Mouse (Mus musculus) embryonic facial prominence, embryonic 15.5 days (tissue): ENCODE measurements at regions not wholly inside any gene's neighbourhood (a gene's known extent, or its start where the extent isn't known, plus 50 kb on each side); places are given as distances from the start of the nearest gene placed in this dataset.

Experiments used
- ATAC-seq: fragments of 200-750 bp; cut with Nextera tagmentation; 2 replicates; pipeline ENCODE4 v1.8.0; 2017; ENCODE audit warnings: low read depth, moderate TSS enrichment; ENCODE audit not compliant: insufficient number of reproducible peaks, low FRiP score, low TSS enrichment
- H3K27ac ChIP-seq: fragments of 300-500 bp; sonication (generic); replicated peaks from 2 replicates; pipeline ENCODE4 v1.5.1; 2015; ENCODE audit warnings: mild to moderate bottlenecking, inconsistent platforms
- H3K27me3 ChIP-seq: fragments of 300-500 bp; sonication (generic); 2 replicates; pipeline ENCODE4 v1.6.1; 2015; ENCODE audit warnings: inconsistent platforms
- H3K36me3 ChIP-seq: fragments of 300-500 bp; sonication (generic); 2 replicates; pipeline ENCODE4 v1.6.1; 2015; ENCODE audit warnings: mild to moderate bottlenecking, inconsistent platforms
- H3K4me1 ChIP-seq: fragments of 300-500 bp; sonication (generic); 2 replicates; pipeline ENCODE4 v1.6.1; 2015; ENCODE audit warnings: inconsistent platforms
- H3K4me2 ChIP-seq: fragments of 300-500 bp; sonication (generic); replicated peaks from 2 replicates; pipeline ENCODE4 v1.6.1; 2015; ENCODE audit warnings: mild to moderate bottlenecking, inconsistent platforms
- H3K4me3 ChIP-seq: fragments of 300-500 bp; sonication (generic); replicated peaks from 2 replicates; pipeline ENCODE4 v1.5.1; 2015; ENCODE audit warnings: mild to moderate bottlenecking, inconsistent platforms
- H3K9ac ChIP-seq: fragments of 300-500 bp; sonication (generic); 2 replicates; pipeline ENCODE4 v1.6.1; 2015; ENCODE audit warnings: inconsistent platforms
- H3K9me3 ChIP-seq: fragments of 300-500 bp; sonication (generic); replicated peaks from 2 replicates; pipeline ENCODE4 v1.6.1; 2016; ENCODE audit warnings: inconsistent platforms
- WGBS: fragments of 180-500 bp; shearing (Covaris S2); methylation state at CpG from one replicate; pipeline ENCODE4 v1.1.7; 2015; 5-methylcytosine and 5-hydroxymethylcytosine counted together

DNA sequence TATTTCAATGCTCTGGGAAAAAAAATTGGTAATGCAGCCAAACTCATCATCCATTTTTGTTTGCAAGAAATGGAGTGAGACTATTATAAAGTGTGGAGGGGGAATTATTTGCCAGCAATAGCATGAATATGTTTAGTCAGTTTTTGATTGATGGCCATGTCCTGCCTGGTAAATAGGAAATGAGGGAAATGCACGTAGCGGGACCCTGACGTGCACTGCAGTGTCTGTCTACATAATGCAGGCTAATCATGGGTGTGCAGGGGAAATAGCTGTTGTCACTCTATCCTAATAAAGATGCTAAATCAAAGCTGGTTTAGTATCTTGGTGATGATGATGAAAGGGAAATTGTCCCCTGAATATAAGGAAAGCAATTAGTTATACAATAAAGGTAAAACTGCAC, 251.9 kb upstream of the Mon1b start:
- Histone ChIP-seq H3K9me3 (no peaks in the 10 kb centered on the region), H3K4me1 (no peaks in the 10 kb centered on the region), H3K4me3 (no peak overlapping the region), H3K36me3 (no peaks in the 10 kb centered on the region), H3K4me2 (no peak overlapping the region), H3K27me3 (no peaks in the 10 kb centered on the region), H3K9ac (no peak overlapping the region), H3K27ac (no peak overlapping the region)
- ATAC-seq: no peak
- 61% methylated on average over 3 of the region's 3 CpGs for WGBS

DNA sequence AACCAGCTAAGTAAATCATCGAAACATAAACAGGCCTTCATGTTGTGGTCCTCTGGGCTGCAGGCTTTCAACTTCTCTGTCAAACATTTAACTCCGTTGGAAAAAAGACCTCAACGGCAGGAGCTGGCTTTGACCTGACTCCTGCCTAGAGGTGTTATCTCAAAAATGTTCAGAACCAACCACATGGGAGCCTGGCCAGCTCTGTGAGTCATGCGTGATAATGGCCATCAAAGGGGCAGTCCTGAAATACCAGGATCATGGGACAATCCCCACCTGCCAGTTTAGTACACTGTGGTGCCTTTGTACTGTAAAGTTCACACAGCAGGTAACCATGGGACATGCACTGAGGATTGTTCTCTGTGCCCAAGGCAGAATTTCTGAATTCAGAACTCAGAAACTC, 251.4 kb upstream of the Mon1b start:
- Histone ChIP-seq H3K9ac (no peak overlapping the region), H3K27ac (no peak overlapping the region), H3K9me3 (no peaks in the 10 kb centered on the region), H3K4me3 (no peak overlapping the region), H3K4me1 (no peaks in the 10 kb centered on the region), H3K36me3 (no peaks in the 10 kb centered on the region), H3K4me2 (no peak overlapping the region), H3K27me3 (no peaks in the 10 kb centered on the region)
- WGBS: 66% methylated on average over 4 of the region's 4 CpGs
- ATAC-seq: no peak

DNA sequence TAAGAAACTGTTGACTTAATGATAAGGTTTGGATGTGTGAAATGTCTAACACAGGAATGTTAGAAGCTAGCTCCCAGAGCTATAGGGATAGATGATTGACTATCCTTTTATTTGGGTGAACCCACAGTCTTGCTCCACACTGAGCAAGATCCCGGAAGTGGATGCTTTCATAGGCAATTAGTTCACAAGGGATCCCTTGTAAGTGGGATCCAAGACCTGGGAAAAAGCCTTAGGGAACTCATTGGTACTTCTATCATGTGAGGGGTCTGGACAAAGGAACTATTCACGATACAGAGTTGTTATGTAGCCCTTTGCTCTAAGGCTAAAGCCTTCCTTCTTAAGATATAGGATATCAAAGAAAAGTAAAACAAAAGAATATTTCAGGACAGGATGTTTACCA, 245.9 kb upstream of the Mon1b start:
- Histone ChIP-seq H3K4me1 (no peaks in the 10 kb centered on the region), H3K4me3 (no peak overlapping the region), H3K4me2 (no peak overlapping the region), H3K27me3 (no peaks in the 10 kb centered on the region), H3K36me3 (no peaks in the 10 kb centered on the region), H3K27ac (no peak overlapping the region), H3K9ac (no peak overlapping the region), H3K9me3 (no peaks in the 10 kb centered on the region)
- ATAC-seq: 0 out of 2 replicates have a peak, but pooled peaks have one; percentile 15
- WGBS: 22% methylated on average over 2 of the region's 2 CpGs

DNA sequence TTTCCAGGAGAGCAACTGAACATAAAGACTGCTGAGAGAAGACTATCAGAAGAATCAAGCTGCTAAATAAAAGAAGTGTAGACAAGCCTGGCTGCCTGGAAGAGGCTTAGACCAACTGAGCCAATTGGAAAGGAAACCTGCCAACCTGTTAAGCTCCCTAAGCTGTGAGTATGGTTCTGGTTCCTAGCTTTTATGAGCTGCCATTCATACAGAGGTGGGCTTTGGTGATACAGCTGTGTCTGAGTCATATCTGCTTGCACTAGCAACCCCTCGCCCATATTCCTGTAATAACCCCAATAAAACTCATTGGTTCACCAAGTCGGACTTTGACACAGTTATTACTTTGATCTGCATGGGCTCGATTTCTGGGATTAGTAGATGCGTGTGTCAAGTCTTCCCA, 245.3 kb upstream of the Mon1b start:
- WGBS: 60% methylated on average over 4 of the region's 4 CpGs
- H3K36me3 ChIP-seq: no peaks in the 10 kb centered on the region
- H3K9me3 ChIP-seq: no peaks in the 10 kb centered on the region
- no peak overlapping the region for H3K27ac ChIP-seq
- no peak overlapping the region for H3K4me2 ChIP-seq
- no peak overlapping the region for H3K9ac ChIP-seq
- no peaks in the 10 kb centered on the region for H3K27me3 ChIP-seq
- ATAC-seq: no peak
- H3K4me1 ChIP-seq: no peaks in the 10 kb centered on the region
- no peak overlapping the region for H3K4me3 ChIP-seq

DNA sequence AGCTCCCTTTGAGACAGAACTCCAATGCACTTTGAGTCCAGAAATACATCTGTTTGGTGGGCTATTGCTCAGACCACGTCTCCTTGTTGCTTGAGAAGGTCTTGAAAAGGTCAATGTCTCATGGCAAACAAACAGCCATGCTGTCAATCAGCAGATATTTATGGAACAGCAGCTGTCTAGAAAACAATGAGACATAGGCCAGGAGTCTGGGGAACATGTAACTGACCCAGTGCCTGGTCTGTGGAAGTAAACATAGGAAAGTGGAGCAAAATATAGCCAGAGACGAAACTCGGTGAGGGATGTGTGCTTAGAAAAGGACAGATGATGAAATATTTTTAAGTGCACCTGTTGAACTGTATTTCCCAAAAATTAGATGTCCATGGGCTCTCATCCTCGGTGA, 241.1 kb upstream of the Mon1b start:
- no peaks in the 10 kb centered on the region for H3K27me3 ChIP-seq
- no peaks in the 10 kb centered on the region for H3K9me3 ChIP-seq
- no peak overlapping the region for H3K9ac ChIP-seq
- no peak overlapping the region for H3K27ac ChIP-seq
- H3K4me1 ChIP-seq: no peaks in the 10 kb centered on the region
- no peak for ATAC-seq
- no peaks in the 10 kb centered on the region for H3K36me3 ChIP-seq
- WGBS: 69% methylated on average over 4 of the region's 4 CpGs
- H3K4me2 ChIP-seq: no peak overlapping the region
- H3K4me3 ChIP-seq: no peak overlapping the region

DNA sequence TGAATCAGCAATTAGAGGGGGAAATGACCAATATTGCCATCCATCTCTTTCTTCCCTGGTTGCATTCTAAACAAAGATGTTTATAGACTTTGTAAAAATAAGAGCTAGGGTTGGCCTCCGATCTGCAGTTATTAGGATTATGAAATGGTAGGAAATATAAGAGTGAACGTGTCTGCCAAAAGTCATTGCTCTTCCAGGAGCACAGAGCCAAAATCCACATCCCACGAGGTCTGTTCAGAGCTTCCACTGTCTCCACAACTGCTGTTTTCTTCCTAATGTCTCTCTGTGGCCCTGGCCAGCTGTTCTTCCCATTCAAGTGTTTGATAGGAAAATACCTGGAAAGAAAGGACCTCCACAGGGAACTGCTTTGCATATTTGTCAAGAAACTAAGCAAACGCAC, 230.2 kb upstream of the Mon1b start:
- Histone ChIP-seq H3K36me3 (no peaks in the 10 kb centered on the region), H3K27ac (no peak overlapping the region), H3K27me3 (no peaks in the 10 kb centered on the region), H3K4me2 (no peak overlapping the region), H3K9ac (no peak overlapping the region), H3K4me3 (no peak overlapping the region), H3K9me3 (no peaks in the 10 kb centered on the region), H3K4me1 (no peaks in the 10 kb centered on the region)
- WGBS: 57% methylated on average over 4 of the region's 4 CpGs
- no peak for ATAC-seq

DNA sequence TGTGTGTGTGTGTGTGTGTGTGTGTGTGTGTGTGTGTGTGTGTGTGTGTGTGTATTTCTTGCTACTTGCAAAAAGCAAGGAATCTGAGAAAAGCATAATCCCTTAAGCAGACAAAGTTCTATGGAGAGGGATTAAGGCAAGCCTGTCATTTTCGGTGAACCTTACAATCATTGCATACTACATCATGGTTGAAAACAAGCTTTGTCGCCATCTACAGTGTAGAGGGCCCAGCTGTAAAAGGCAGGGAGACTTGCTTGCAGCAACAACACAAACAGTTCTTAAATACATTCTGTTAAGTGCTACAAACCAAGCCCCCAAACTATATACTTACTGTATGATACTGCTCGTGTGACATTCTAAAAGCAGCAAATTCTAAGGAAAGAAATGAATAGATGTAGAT, 216.0 kb upstream of the Mon1b start:
- 71% methylated on average over 3 of the region's 3 CpGs for WGBS
- H3K4me1 ChIP-seq: no peaks in the 10 kb centered on the region
- no peak overlapping the region for H3K4me3 ChIP-seq
- no peaks in the 10 kb centered on the region for H3K36me3 ChIP-seq
- ATAC-seq: no peak
- no peaks in the 10 kb centered on the region for H3K27me3 ChIP-seq
- no peaks in the 10 kb centered on the region for H3K9me3 ChIP-seq
- H3K27ac ChIP-seq: no peak overlapping the region
- H3K9ac ChIP-seq: no peak overlapping the region
- H3K4me2 ChIP-seq: no peak overlapping the region

DNA sequence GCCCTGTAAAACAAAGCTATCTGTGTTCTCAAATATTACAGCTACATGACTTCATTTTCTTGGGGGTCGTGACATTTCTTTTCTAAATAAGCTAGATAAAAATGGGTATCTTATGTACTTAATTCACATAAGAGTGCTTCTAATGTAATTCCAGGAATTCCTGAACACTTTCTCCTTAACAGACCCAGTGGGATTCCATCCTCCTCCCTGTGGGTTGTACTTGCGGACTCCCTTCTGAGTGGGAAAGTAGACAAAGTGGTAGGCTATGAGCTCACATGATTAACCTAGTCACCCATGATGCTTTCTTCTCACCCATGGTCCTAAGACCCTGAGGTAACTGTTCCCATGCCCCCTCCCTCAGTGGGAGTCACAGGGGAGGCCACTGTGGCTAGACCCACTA, 212.7 kb upstream of the Mon1b start:
- no peaks in the 10 kb centered on the region for H3K4me1 ChIP-seq
- no peaks in the 10 kb centered on the region for H3K36me3 ChIP-seq
- H3K27ac ChIP-seq: no peak overlapping the region
- H3K4me2 ChIP-seq: no peak overlapping the region
- no peak for ATAC-seq
- H3K4me3 ChIP-seq: no peak overlapping the region
- no peak overlapping the region for H3K9ac ChIP-seq
- 85% methylated on average over 2 of the region's 2 CpGs for WGBS
- no peaks in the 10 kb centered on the region for H3K27me3 ChIP-seq
- no peaks in the 10 kb centered on the region for H3K9me3 ChIP-seq

DNA sequence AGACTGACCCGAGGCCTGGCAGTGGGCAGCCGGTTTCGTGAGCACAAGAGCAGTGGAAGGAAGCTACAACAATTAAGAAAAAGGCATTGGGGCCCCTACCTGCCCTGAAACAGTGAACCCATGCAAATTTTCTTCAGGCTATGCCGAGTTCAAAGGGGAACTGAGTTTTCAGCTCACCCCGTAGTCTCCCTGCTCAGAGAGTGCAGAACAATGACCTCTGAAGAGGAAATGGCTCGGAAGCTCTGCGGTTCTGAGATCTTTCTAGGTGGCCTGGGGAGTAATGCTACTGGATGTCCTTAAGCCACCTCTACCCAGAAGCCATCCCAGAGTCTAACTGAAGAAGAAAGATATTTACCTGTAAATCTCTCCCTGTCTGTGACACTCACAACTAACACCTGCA, 196.3 kb upstream of the Mon1b start:
- Histone ChIP-seq H3K4me1 (no peaks in the 10 kb centered on the region), H3K9me3 (no peaks in the 10 kb centered on the region), H3K36me3 (no peaks in the 10 kb centered on the region), H3K4me3 (no peak overlapping the region), H3K4me2 (no peak overlapping the region), H3K27me3 (no peaks in the 10 kb centered on the region), H3K9ac (no peak overlapping the region), H3K27ac (no peak overlapping the region)
- no peak for ATAC-seq
- WGBS: 36% methylated on average over 7 of the region's 7 CpGs

DNA sequence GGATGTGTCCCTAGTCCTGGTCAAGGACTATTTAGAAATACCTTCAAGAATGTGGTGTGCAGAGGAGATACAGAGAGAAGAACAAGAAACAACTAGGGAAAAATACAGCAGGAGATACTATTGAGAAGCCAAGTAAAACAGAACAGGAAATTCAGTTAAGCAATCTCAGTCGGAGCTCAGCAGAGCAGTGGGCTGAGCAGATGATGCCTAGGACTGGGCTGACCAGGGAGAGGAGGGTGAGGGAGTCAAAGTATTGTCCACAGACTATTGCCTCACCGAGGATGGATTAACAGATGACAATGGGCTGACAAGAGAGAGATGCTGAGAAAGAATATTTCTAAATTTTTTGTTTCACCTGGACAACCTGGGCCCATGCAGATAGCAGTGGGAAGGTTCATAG, 181.4 kb upstream of the Mon1b start:
- H3K9me3 ChIP-seq: no peaks in the 10 kb centered on the region
- H3K9ac ChIP-seq: no peak overlapping the region
- no peaks in the 10 kb centered on the region for H3K36me3 ChIP-seq
- WGBS: 73% methylated on average over 2 of the region's 2 CpGs
- H3K4me2 ChIP-seq: no peak overlapping the region
- H3K4me3 ChIP-seq: no peak overlapping the region
- no peak overlapping the region for H3K27ac ChIP-seq
- H3K4me1 ChIP-seq: no peaks in the 10 kb centered on the region
- no peak for ATAC-seq
- no peaks in the 10 kb centered on the region for H3K27me3 ChIP-seq

DNA sequence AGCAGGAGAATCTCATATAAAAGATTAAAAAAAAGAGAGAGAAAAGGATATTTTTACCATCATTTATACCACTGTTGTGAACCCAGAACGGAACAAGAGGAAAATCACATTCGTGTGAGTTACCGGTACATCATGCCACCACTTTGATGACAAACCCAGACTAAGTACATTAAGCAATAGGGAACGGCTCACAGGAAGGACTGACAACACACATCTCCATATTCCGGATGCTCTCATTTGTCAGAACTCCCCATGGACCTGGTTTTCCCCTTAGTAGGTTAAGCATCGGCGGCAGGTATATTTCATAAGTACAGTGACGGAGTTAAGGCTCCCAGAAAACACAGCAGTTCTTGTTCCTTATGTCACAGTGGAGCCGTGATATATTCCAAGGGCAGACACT, 170.8 kb upstream of the Mon1b start:
- Histone ChIP-seq H3K9me3 (no peaks in the 10 kb centered on the region), H3K27ac (no peak overlapping the region), H3K4me1 (no peaks in the 10 kb centered on the region), H3K9ac (no peak overlapping the region), H3K4me3 (no peak overlapping the region), H3K27me3 (no peaks in the 10 kb centered on the region), H3K4me2 (no peak overlapping the region), H3K36me3 (no peaks in the 10 kb centered on the region)
- 78% methylated on average over 9 of the region's 9 CpGs for WGBS
- no peak for ATAC-seq

DNA sequence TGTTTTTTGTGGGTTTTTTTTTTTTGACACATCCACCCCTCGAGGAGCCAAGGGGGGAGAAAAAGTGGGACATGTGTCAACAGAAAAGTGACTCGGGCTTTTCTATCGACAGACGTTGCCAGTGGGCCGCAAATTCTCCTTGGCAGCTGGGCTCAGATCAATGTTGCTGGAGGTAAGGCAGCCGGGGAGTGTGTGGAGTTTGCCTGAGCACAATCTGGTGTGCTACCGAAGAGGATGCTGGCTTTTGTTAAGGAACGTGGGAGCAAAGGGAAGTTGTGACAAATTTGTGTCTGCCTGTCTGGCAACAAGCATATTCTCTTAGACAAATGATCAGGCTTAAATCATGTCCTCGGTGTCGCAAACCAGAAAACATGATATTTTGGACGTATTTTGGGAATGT, 170.2 kb upstream of the Mon1b start:
- no peaks in the 10 kb centered on the region for H3K36me3 ChIP-seq
- no peak for ATAC-seq
- no peak overlapping the region for H3K27ac ChIP-seq
- 61% methylated on average over 11 of the region's 11 CpGs for WGBS
- H3K4me2 ChIP-seq: no peak overlapping the region
- no peak overlapping the region for H3K4me3 ChIP-seq
- H3K27me3 ChIP-seq: no peaks in the 10 kb centered on the region
- H3K9ac ChIP-seq: no peak overlapping the region
- H3K4me1 ChIP-seq: no peaks in the 10 kb centered on the region
- H3K9me3 ChIP-seq: no peaks in the 10 kb centered on the region

DNA sequence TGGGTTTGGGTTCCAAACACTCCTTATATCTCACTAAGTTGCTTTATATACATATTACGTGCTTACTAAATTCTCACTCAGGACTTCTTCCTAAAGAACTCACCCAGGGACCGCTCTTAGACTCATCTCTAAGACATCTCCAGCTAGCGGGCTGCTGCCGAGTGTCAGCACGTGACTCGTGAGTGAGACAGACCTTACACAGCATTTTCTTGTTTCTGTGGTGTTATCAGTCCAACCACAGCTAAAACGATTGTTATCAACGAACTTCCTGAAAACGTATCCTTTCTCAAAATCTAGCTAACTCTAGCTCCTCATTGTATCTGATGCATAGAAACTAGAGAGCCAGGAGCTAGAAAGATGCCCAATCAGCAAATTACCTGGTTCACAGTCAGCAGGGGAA, 168.7 kb upstream of the Mon1b start:
- Histone ChIP-seq H3K4me2 (no peak overlapping the region), H3K27ac (no peak overlapping the region), H3K4me1 (no peaks in the 10 kb centered on the region), H3K9ac (no peak overlapping the region), H3K36me3 (no peaks in the 10 kb centered on the region), H3K4me3 (no peak overlapping the region), H3K9me3 (no peaks in the 10 kb centered on the region), H3K27me3 (no peaks in the 10 kb centered on the region)
- ATAC-seq: no peak
- WGBS: 90% methylated on average over 9 of the region's 9 CpGs
